Mouse (Mus musculus) G1E (cell line): ENCODE measurements around the gene Cd200r3. TPM values are rescaled to one million over a fixed set of nuclear protein-coding genes. Genes with fewer than 3 reads are reported as not detected.

Source experiments
- ATAC-seq: 2 replicates; pipeline ENCODE4 v1.8.0; 2016; ENCODE audit warnings: mild to moderate bottlenecking; ENCODE audit not compliant: insufficient number of reproducible peaks, poor library complexity, low FRiP score, severe bottlenecking; ENCODE audit errors: extremely low read depth
- DNase-seq: peaks from one replicate; pipeline ENCODE4 v3.0.0; 2012; ENCODE audit warnings: low spot score
- H3K27me3 ChIP-seq: 2 replicates; pipeline ENCODE4 v1.6.1; 2012; ENCODE audit warnings: mild to moderate bottlenecking, low read length, inconsistent platforms; ENCODE audit not compliant: insufficient read depth
- H3K36me3 ChIP-seq: replicated peaks from 2 replicates; pipeline ENCODE3; 2012; ENCODE audit warnings: mild to moderate bottlenecking, inconsistent platforms
- H3K4me1 ChIP-seq: 2 replicates; pipeline ENCODE4 v1.6.1; 2012; ENCODE audit warnings: low read depth, low read length, inconsistent platforms, mixed read lengths; ENCODE audit not compliant: insufficient read depth
- H3K4me3 ChIP-seq: 2 replicates; pipeline ENCODE4 v1.5.1; 2012; ENCODE audit warnings: low read depth, mild to moderate bottlenecking, inconsistent platforms, low read length, moderate library complexity, mixed read lengths
- H3K9me3 ChIP-seq: replicated peaks from 2 replicates; pipeline ENCODE4 v1.6.1; 2012; ENCODE audit warnings: inconsistent platforms
- CTCF ChIP-seq: IDR thresholded peaks from 2 replicates; pipeline ENCODE4 v1.5.1; 2012; ENCODE audit warnings: low read depth, low read length, inconsistent platforms, mixed read lengths
- GATA1 ChIP-seq: IDR thresholded peaks from 2 replicates; pipeline ENCODE4 v1.6.1; 2012; ENCODE audit warnings: borderline replicate concordance, low read length, inconsistent platforms, mixed read lengths
- GATA2 ChIP-seq: IDR thresholded peaks from 2 replicates; pipeline ENCODE4 v1.6.1; 2012; ENCODE audit warnings: low read depth, low read length, inconsistent platforms, borderline replicate concordance
- POLR2AphosphoS5 ChIP-seq: IDR thresholded peaks from 2 replicates; pipeline ENCODE4 v1.6.1; 2012; ENCODE audit warnings: low read depth, low read length, inconsistent platforms; ENCODE audit not compliant: insufficient replicate concordance
- TAL1 ChIP-seq: conservative IDR thresholded peaks from 2 replicates; pipeline ENCODE4 v1.6.1; 2012; ENCODE audit warnings: low read depth, low read length, inconsistent platforms, mixed read lengths
- polyA plus RNA-seq: library from polyadenylated mRNA; stranded (reverse); fragments of >175 nt; gene quantifications from 2 replicates; pipeline ENCODE4 v1.2.3, GENCODE M21; 2012
- total RNA-seq, 2 experiments: library from RNA; stranded (forward) in 1 of 2; stranded (reverse) in 1 of 2; fragments of 200-1000 nt in 1 of 2; fragments of >200 nt in 1 of 2; fragmentation: Nextera tagmentation in 1 of 2; gene quantifications; 2 replicates each; pipeline ENCODE4 v1.2.3; 2014 to 2017

The Cd200r3 gene
- total and polyA plus RNA-seq, 3 experiments: 0.11 to 147 (median 10.5) TPM

GRCm38 (mm10) chr16:44965428-44965827, 21.9 kb downstream of the Cd200r3 start:
- Histone ChIP-seq H3K36me3 (no peaks in the 10 kb centered on the region), H3K9me3 (no peaks in the 10 kb centered on the region), H3K4me1 (peaks cover 47% of the 10 kb centered on the region), H3K27me3 (peaks cover 16% of the 10 kb centered on the region), H3K4me3 (no peak overlapping the region)
- DNase-seq: no peak
- ATAC-seq: no peak
- TF ChIP-seq GATA2 (no peak), CTCF (no peak), POLR2AphosphoS5 (no peak), TAL1 (no peak), GATA1 (no peak)

DNA sequence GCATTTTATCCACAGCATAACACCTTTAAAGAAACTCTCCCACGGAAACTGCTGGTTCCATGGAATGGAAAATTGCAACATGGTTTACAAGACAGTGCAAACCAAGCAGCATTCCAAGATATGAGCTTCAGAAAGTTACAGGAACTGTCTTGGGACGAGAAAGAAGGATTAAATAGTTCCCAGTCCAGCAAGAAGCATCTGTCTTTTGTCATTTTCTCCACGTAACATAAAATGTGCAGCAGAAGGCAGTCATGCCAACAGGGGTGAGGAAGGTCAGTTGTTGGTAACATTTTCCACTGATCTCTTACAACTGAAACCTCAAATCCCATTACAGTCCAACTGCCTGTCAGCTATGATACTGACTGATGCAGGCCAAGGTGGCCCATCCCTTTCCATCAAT, 22.4 kb downstream of the Cd200r3 start:
- TF ChIP-seq CTCF: no peak
- no peak for TF ChIP-seq POLR2AphosphoS5
- no peak for TF ChIP-seq GATA1
- TF ChIP-seq GATA2: no peak
- peaks cover 46% of the 10 kb centered on the region for H3K4me1 ChIP-seq

DNA sequence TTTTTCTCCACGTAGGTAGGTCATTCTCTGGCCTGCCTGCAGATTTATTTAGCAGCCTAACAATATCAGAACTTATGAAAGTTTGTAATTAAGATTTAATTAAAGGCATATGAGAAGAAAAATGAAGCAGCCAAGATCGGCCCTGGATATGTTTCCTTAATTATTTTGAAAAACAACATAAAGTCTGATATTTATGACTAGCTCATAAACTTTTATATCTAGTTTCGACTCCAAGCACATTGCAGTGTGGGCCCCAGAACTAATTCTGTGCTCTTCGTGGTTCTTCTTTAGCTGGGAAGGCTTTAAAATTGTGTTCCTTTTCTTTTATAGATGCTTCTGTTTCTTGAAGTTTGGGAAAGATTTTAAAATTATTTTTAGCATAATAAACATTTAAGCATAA, 23.4 kb downstream of the Cd200r3 start:
- no peak for ATAC-seq
- H3K27me3 ChIP-seq: peaks cover 16% of the 10 kb centered on the region
- no peak overlapping the region for H3K4me3 ChIP-seq
- DNase-seq: no peak
- no peak for TF ChIP-seq TAL1
- no peak for TF ChIP-seq GATA1
- no peak for TF ChIP-seq POLR2AphosphoS5
- TF ChIP-seq CTCF: no peak
- no peak for TF ChIP-seq GATA2
- H3K9me3 ChIP-seq: no peaks in the 10 kb centered on the region
- peaks cover 39% of the 10 kb centered on the region for H3K4me1 ChIP-seq
- no peaks in the 10 kb centered on the region for H3K36me3 ChIP-seq

More for the DNA sequence above, 22.4 kb downstream of the Cd200r3 start:
- no peak overlapping the region for H3K4me3 ChIP-seq
- DNase-seq (no peak), ATAC-seq (no peak)
- H3K9me3 ChIP-seq: no peaks in the 10 kb centered on the region
- peaks cover 16% of the 10 kb centered on the region for H3K27me3 ChIP-seq
- H3K36me3 ChIP-seq: no peaks in the 10 kb centered on the region

DNA sequence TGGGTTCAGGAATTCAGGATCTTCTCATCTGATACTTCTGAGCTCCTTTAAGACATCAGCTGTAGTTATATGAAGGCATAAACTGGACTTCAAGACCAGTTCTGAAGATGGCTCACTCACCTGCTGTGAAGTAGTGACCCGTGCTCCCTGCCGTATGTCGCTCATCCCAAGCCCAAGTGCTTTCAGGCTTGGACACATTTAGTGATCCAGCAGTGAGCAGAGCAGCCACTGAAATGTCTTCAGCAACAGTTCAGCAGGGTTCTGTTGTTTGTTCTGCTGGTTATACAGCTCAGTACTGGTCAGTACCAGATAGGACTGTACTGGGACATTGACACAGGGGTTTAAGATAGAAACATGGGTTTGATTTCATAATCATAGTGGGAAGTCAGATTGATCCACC, 24.6 kb downstream of the Cd200r3 start:
- ATAC-seq: no peak
- Histone ChIP-seq H3K36me3 (no peaks in the 10 kb centered on the region), H3K4me3 (no peak overlapping the region), H3K4me1 (peaks cover 27% of the 10 kb centered on the region), H3K27me3 (peaks cover 16% of the 10 kb centered on the region), H3K9me3 (no peaks in the 10 kb centered on the region)
- TF ChIP-seq TAL1 (no peak), CTCF (no peak), POLR2AphosphoS5 (no peak), GATA2 (no peak), GATA1 (no peak)
- DNase-seq: no peak

GRCm38 (mm10) chr16:44970925-44971324, 27.4 kb downstream of the Cd200r3 start:
- Histone ChIP-seq H3K9me3 (no peaks in the 10 kb centered on the region), H3K4me3 (no peak overlapping the region), H3K4me1 (peaks cover 1% of the 10 kb centered on the region; the same call in 1 of the 2 replicates), H3K36me3 (no peaks in the 10 kb centered on the region), H3K27me3 (peaks cover 9% of the 10 kb centered on the region)
- no peak for TF ChIP-seq POLR2AphosphoS5
- TF ChIP-seq CTCF: no peak
- TF ChIP-seq GATA1: no peak
- TF ChIP-seq TAL1: no peak
- no peak for TF ChIP-seq GATA2
- no peak for DNase-seq
- no peak for ATAC-seq

- H3K9me3 ChIP-seq: no peaks in the 10 kb centered on the region
- no peaks in the 10 kb centered on the region for H3K4me1 ChIP-seq
- H3K36me3 ChIP-seq: no peaks in the 10 kb centered on the region
- 0 out of 2 replicates have a peak, but pooled peaks cover 3% of the 10 kb centered on the region for H3K27me3 ChIP-seq
- DNase-seq (no peak), ATAC-seq (no peak)
- no peak overlapping the region for H3K4me3 ChIP-seq
- TF ChIP-seq TAL1 (no peak), GATA1 (no peak), CTCF (no peak), GATA2 (no peak), POLR2AphosphoS5 (no peak)
Observed at GRCm38 (mm10) chr16:44974042-44974441, 30.6 kb downstream of the Cd200r3 start.

- Histone ChIP-seq H3K27me3 (peaks cover 9% of the 10 kb centered on the region), H3K4me3 (no peak overlapping the region), H3K36me3 (no peaks in the 10 kb centered on the region), H3K4me1 (peaks cover 6% of the 10 kb centered on the region; the same call in 1 of the 2 replicates), H3K9me3 (no peaks in the 10 kb centered on the region)
- ATAC-seq (no peak), DNase-seq (no peak)
- no peak for TF ChIP-seq POLR2AphosphoS5
- no peak for TF ChIP-seq GATA2
- no peak for TF ChIP-seq TAL1
- no peak for TF ChIP-seq CTCF
- no peak for TF ChIP-seq GATA1
Observed at GRCm38 (mm10) chr16:44976081-44976480, 32.6 kb downstream of the Cd200r3 start.
